Mouse (Mus musculus) ES-Bruce4 (cell line): ENCODE measurements around the gene Tbl2. TPM values are rescaled to one million over a fixed set of nuclear protein-coding genes. Genes with fewer than 3 reads are reported as not detected.

ENCODE experiments used
- H3K27ac ChIP-seq: 2 replicates; pipeline ENCODE4 v1.5.1; 2012; ENCODE audit warnings: low read length, inconsistent platforms; ENCODE audit not compliant: insufficient read depth
- H3K27me3 ChIP-seq: 2 replicates; pipeline ENCODE4 v1.6.1; 2012; ENCODE audit warnings: mild to moderate bottlenecking, low read length, inconsistent platforms; ENCODE audit not compliant: control insufficient read depth, poor library complexity, insufficient read depth, severe bottlenecking
- H3K36me3 ChIP-seq: 2 replicates; pipeline ENCODE4 v1.6.1; 2012; ENCODE audit warnings: inconsistent platforms, mild to moderate bottlenecking, low read length, moderate library complexity; ENCODE audit not compliant: control insufficient read depth, poor library complexity, insufficient read depth, severe bottlenecking
- H3K4me1 ChIP-seq: one replicate; pipeline ENCODE4 v1.8.1; 2011; ENCODE audit warnings: low read length; ENCODE audit not compliant: control insufficient read depth, insufficient read depth
- H3K4me3 ChIP-seq: 2 replicates; pipeline ENCODE4 v1.5.1; 2011; ENCODE audit warnings: low read depth, mild to moderate bottlenecking, low read length
- H3K9ac ChIP-seq: 2 replicates; pipeline ENCODE4 v1.6.1; 2012; ENCODE audit warnings: low read depth, mild to moderate bottlenecking, inconsistent platforms; ENCODE audit not compliant: poor library complexity, severe bottlenecking
- H3K9me3 ChIP-seq: replicated peaks from 2 replicates; pipeline ENCODE4 v1.6.1; 2012; ENCODE audit warnings: mild to moderate bottlenecking, low read length, inconsistent platforms; ENCODE audit not compliant: control insufficient read depth, poor library complexity, insufficient read depth, severe bottlenecking
- CTCF ChIP-seq: IDR thresholded peaks from one replicate; pipeline ENCODE4 v1.8.1; 2011; ENCODE audit warnings: low read depth, low read length
- EP300 ChIP-seq: IDR thresholded peaks from 2 replicates; pipeline ENCODE4 v1.6.1; 2011; ENCODE audit warnings: low read depth, low read length; ENCODE audit not compliant: insufficient read depth
- POLR2A ChIP-seq: IDR thresholded peaks from one replicate; pipeline ENCODE4 v1.8.1; 2011; ENCODE audit warnings: low read length; ENCODE audit not compliant: insufficient read depth
- polyA plus RNA-seq: library from polyadenylated mRNA; stranded (reverse); fragments of >200 nt; gene quantifications from 2 replicates; pipeline ENCODE4 v1.2.4, GENCODE M21; 2011; ENCODE audit warnings: low read depth; ENCODE audit not compliant: missing spikeins, insufficient read depth, insufficient read length

The Tbl2 gene
- polyA plus RNA-seq, 1 experiment, result 32.4 TPM

DNA sequence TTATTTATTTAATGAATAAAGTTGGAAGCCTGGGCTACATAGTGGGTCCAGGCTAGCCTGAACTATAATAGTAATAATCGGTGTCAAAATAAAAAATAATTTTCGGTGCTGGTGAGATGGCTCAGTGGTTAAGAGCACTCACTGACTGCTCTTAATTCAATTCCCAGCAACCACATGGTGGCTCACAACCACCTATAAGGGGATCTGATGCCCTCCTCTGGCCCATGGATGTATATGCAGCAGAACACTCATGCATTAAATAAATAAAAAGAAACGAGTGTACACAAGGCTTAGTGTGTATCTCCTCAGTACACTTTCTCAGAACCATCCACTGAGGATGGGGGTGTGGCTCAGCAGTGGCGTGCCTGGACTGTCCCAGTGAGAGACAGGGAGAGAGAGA lies 28.7 kb upstream of the Tbl2 start:
- no peak for TF ChIP-seq POLR2A
- no peak for TF ChIP-seq EP300
- TF ChIP-seq CTCF, result no peak
- H3K36me3 ChIP-seq, result no peaks in the 10 kb centered on the region

DNA sequence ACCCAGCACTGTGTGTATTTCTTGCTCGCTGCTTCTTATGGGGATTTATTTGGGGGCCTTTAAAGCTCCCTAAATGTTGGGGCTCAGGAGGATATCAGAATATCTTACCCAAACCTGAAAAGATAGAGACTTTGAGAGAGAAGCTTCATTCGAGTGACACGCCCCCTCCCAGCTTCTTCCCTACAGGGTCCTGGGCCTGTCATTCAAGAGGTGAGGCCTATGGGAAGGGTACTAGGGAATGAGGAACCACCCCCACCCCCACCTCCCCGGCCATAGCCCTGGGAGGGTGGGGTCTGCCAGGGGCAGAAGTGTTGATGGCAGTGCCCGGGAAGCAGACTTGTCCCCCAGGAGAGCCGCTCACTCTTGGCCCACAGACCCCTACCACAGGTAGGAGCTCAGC lies 23.3 kb upstream of the Tbl2 start:
- Histone ChIP-seq H3K9me3 (no peaks in the 10 kb centered on the region), H3K27me3 (no peaks in the 10 kb centered on the region), H3K4me1 (no peaks in the 10 kb centered on the region), H3K36me3 (no peaks in the 10 kb centered on the region), H3K9ac (no peak overlapping the region), H3K27ac (no peak overlapping the region), H3K4me3 (no peak overlapping the region)
- no peak for TF ChIP-seq POLR2A
- TF ChIP-seq EP300, result no peak

More for the DNA sequence above, 28.7 kb upstream of the Tbl2 start:
- Histone ChIP-seq H3K9ac (no peak overlapping the region), H3K4me3 (no peak overlapping the region), H3K4me1 (no peaks in the 10 kb centered on the region), H3K9me3 (no peaks in the 10 kb centered on the region), H3K27ac (no peak overlapping the region), H3K27me3 (no peaks in the 10 kb centered on the region)

GRCm38 (mm10) chr5:135127669-135128068 lies 21.8 kb upstream of the Tbl2 start:
- Histone ChIP-seq H3K27me3 (no peaks in the 10 kb centered on the region), H3K4me1 (no peaks in the 10 kb centered on the region), H3K9me3 (no peaks in the 10 kb centered on the region), H3K4me3 (no peak overlapping the region), H3K9ac (no peak overlapping the region), H3K36me3 (no peaks in the 10 kb centered on the region), H3K27ac (no peak overlapping the region)
- TF ChIP-seq CTCF (no peak), POLR2A (no peak), EP300 (no peak)

GRCm38 (mm10) chr5:135129747-135130146 lies 19.7 kb upstream of the Tbl2 start:
- Histone ChIP-seq H3K27me3 (no peaks in the 10 kb centered on the region), H3K4me3 (no peak overlapping the region), H3K9me3 (no peaks in the 10 kb centered on the region), H3K4me1 (no peaks in the 10 kb centered on the region), H3K36me3 (no peaks in the 10 kb centered on the region), H3K27ac (no peak overlapping the region), H3K9ac (no peak overlapping the region)
- TF ChIP-seq EP300, result no peak
- TF ChIP-seq CTCF, result no peak
- no peak for TF ChIP-seq POLR2A

GRCm38 (mm10) chr5:135133736-135134405 lies 15.6 kb upstream of the Tbl2 start:
- H3K4me3 ChIP-seq, result peak overlapping the region; percentile 61
- H3K4me1 ChIP-seq, result no peaks in the 10 kb centered on the region
- no peaks in the 10 kb centered on the region for H3K27me3 ChIP-seq
- H3K9ac ChIP-seq, result no peak overlapping the region
- no peaks in the 10 kb centered on the region for H3K36me3 ChIP-seq
- H3K27ac ChIP-seq, result no peak overlapping the region
- TF ChIP-seq EP300 (no peak), POLR2A (no peak), CTCF (no peak)
- no peaks in the 10 kb centered on the region for H3K9me3 ChIP-seq

DNA sequence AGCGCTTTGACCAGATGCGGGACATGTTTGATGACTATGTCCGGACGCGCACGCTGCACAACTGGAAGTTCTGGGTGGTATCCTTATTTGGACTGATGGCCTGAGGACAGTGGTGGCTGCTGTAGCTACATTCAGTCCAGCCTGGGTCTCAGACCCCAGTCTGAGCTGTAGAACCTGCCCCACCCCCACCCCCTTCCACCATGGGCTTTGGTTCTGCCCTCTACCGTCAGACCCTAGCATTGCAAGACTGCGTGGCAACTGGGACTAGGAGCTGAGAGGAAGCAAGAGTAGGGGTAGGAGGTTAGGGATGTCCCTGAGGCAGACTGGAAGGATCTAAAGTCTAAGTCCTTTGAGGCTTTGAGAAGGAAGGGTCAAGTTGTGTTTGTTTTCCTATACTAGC lies 14.9 kb upstream of the Tbl2 start:
- peak overlapping the region; percentile 61 for H3K4me3 ChIP-seq
- H3K27ac ChIP-seq, result no peak overlapping the region

More for the DNA sequence above, 14.9 kb upstream of the Tbl2 start:
- no peaks in the 10 kb centered on the region for H3K36me3 ChIP-seq
- H3K4me1 ChIP-seq, result no peaks in the 10 kb centered on the region
- no peaks in the 10 kb centered on the region for H3K27me3 ChIP-seq
- H3K9ac ChIP-seq, result no peak overlapping the region
- H3K9me3 ChIP-seq, result no peaks in the 10 kb centered on the region
- TF ChIP-seq POLR2A (no peak), CTCF (peak; percentile 82)
